ENCODE assay signal across 8 mouse cellular contexts in the genomic region with DNA sequence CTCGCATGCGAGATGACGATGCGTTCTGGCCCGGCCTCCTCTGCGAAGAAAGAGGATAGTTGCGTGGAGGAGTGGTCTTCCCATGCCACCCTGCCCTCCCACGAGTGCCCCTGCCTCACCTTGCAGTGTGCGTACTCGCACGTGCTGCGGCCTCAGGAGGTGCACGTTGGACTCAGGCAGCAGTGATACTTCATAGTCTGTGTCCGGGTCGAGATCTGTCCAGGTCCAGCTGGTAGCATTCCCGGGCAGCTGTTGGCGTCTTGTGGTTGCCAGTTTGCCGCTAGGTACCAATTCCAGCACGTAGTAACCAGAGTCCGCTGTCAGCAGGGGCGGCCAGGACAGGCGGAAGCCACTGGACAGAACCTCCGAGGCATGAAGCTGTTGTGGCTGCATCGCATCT. TPM values are rescaled to one million over a fixed set of nuclear protein-coding genes. Genes with fewer than 3 reads are reported as not detected.
A peak's percentile ranks its signal among the peaks of the same experiment; 100 is the strongest.
DNase-seq lines count a peak whose midpoint lies in the region; ATAC-seq and TF ChIP-seq lines count a peak whose summit lies in the region.

No protein-coding gene starts in this region.

- peaks cover 35% of the 10 kb centered on the region for H3K4me1 ChIP-seq in heart, embryonic 10.5 days
- H3K4me1 ChIP-seq in bone marrow, adult 2 months (ENCODE audit: control insufficient read depth, insufficient read depth, low read length) = peaks cover 6% of the 10 kb centered on the region
- H3K4me1 ChIP-seq in hindbrain, embryonic 12.5 days = peaks cover 32% of the 10 kb centered on the region
- H3K4me1 ChIP-seq in liver, embryonic 16.5 days (ENCODE audit: control insufficient read depth, low read depth, low read length) = peaks cover 21% of the 10 kb centered on the region

- H3K9me3 ChIP-seq in heart, embryonic 10.5 days = no peaks in the 10 kb centered on the region
- no peaks in the 10 kb centered on the region for H3K9me3 ChIP-seq in hindbrain, embryonic 12.5 days (replicated peaks)
- no peaks in the 10 kb centered on the region for H3K9me3 ChIP-seq in liver, embryonic 16.5 days (replicated peaks; ENCODE audit: control insufficient read depth, low read length)

- no peak; the same call in 1 of the 2 replicates for TF ChIP-seq CTCF in bone marrow, adult 2 months (IDR thresholded peaks at IDR 0.05; ENCODE audit: control insufficient read depth, insufficient read depth, low read length)

- peak overlapping the region; percentile 92 for H3K27ac ChIP-seq in heart, embryonic 10.5 days
- no peak overlapping the region; the same call in 1 of the 2 replicates for H3K27ac ChIP-seq in bone marrow, adult 2 months (ENCODE audit: control insufficient read depth, insufficient read depth, low read depth, low read length, poor library complexity)
- H3K27ac ChIP-seq in hindbrain, embryonic 12.5 days = no peak overlapping the region
- no peak overlapping the region for H3K27ac ChIP-seq in liver, embryonic 16.5 days (ENCODE audit: low read length)

- H3K27me3 ChIP-seq in heart, embryonic 10.5 days (ENCODE audit: insufficient read depth, poor library complexity, severe bottlenecking) = peaks cover 52% of the 10 kb centered on the region
- peaks cover 50% of the 10 kb centered on the region for H3K27me3 ChIP-seq in hindbrain, embryonic 12.5 days
- H3K27me3 ChIP-seq in liver, embryonic 16.5 days (ENCODE audit: control insufficient read depth, insufficient read depth, low read depth, low read length) = peaks cover 39% of the 10 kb centered on the region

- peak overlapping the region; percentile 78 for H3K9ac ChIP-seq in hindbrain, embryonic 12.5 days
- H3K9ac ChIP-seq in liver, embryonic 16.5 days (ENCODE audit: low read depth, low read length) = peak overlapping the region; percentile 75

- peak overlapping the region; percentile 79 for H3K4me2 ChIP-seq in hindbrain, embryonic 12.5 days (replicated peaks)
- peak overlapping the region; percentile 93 for H3K4me2 ChIP-seq in liver, embryonic 16.5 days (ENCODE audit: low read depth, low read length)

- no peak; the same call in 1 of the 2 replicates for ATAC-seq in hindbrain, embryonic 12.5 days (ENCODE audit: low FRiP score)
- ATAC-seq in liver, embryonic 16.5 days (ENCODE audit: low read depth) = no peak

- no peak for DNase-seq in heart, embryonic 10.5 days (ENCODE audit: low spot score)
- no peak for DNase-seq in heart, postnatal 4 days
- no peak for DNase-seq in thymus, postnatal 14 days
- no peak for DNase-seq in cerebellum, adult 8-10 months
- no peak for DNase-seq in adrenal gland, adult (ENCODE audit: inconsistent age in 2 of 2, low spot score in 1 of 2)

- peak overlapping the region; percentile 66 for H3K4me3 ChIP-seq in heart, embryonic 10.5 days
- H3K4me3 ChIP-seq in bone marrow, adult 2 months (replicated peaks; ENCODE audit: control insufficient read depth, low read depth, low read length) = no peak overlapping the region
- peak overlapping the region; percentile 53 for H3K4me3 ChIP-seq in hindbrain, embryonic 12.5 days
- peak overlapping the region; percentile 67 for H3K4me3 ChIP-seq in liver, embryonic 16.5 days (ENCODE audit: low read depth, low read length)

- WGBS in heart, embryonic 10.5 days = 43% methylated on average over 24 of the region's 24 CpGs
- WGBS in bone marrow, adult 2 months = 75% methylated on average over 24 of the region's 24 CpGs
- WGBS in hindbrain, embryonic 12.5 days = 42% methylated on average over 24 of the region's 24 CpGs
- 48% methylated on average over 24 of the region's 24 CpGs for WGBS in liver, embryonic 16.5 days (ENCODE audit: insufficient replicate concordance)

- no peaks in the 10 kb centered on the region for H3K36me3 ChIP-seq in heart, embryonic 10.5 days
- H3K36me3 ChIP-seq in hindbrain, embryonic 12.5 days = no peaks in the 10 kb centered on the region
- no peaks in the 10 kb centered on the region for H3K36me3 ChIP-seq in liver, embryonic 16.5 days (ENCODE audit: control insufficient read depth, insufficient read depth)

- TF ChIP-seq POLR2A in bone marrow, adult 2 months (IDR thresholded peaks at IDR 0.05; ENCODE audit: borderline replicate concordance, control insufficient read depth, low read depth, low read length) = peak; percentile 15; the same call in 1 of the 2 replicates

RNA-seq across cellular contexts. Expression of gene Vwa1, which starts 3.9 kb away (rescaled TPM):
- polyA plus RNA-seq in heart, embryonic 10.5 days (2016; fragmentation: Nextera tagmentation; extraction: Ambion mirVana) = 2.1 and 3.1 TPM in 2 replicates
- total RNA-seq in heart, postnatal 4 days (2021) = 10 to 100 TPM; 11.5 to 12.5 TPM
- 0.97 TPM in 1 of 2 replicates, not detected in the other for polyA plus RNA-seq in bone marrow, adult 2 months (2011; ENCODE audit: insufficient read depth, insufficient read length, low replicate concordance, missing spikeins)
- polyA plus RNA-seq in hindbrain, embryonic 12.5 days (2016; fragmentation: Nextera tagmentation; extraction: Ambion mirVana) = 12.2 and 12.9 TPM in 2 replicates
- 0.28 and 0.34 TPM in 2 replicates for polyA plus RNA-seq in liver, embryonic 16.5 days (2015; fragmentation: Nextera tagmentation; extraction: Ambion mirVana)

RNA-seq across cellular contexts. Expression of gene Atad3a, which starts 9.7 kb away (rescaled TPM):
- 133 and 147 TPM in 2 replicates for polyA plus RNA-seq in heart, embryonic 10.5 days (2016; fragmentation: Nextera tagmentation; extraction: Ambion mirVana)
- total RNA-seq in heart, postnatal 4 days (2021) = 10 to 100 TPM; 82.7 to 89.7 TPM
- polyA plus RNA-seq in bone marrow, adult 2 months (2011; ENCODE audit: insufficient read depth, insufficient read length, low replicate concordance, missing spikeins) = 31.8 and 32.9 TPM in 2 replicates
- 81.8 and 84.7 TPM in 2 replicates for polyA plus RNA-seq in hindbrain, embryonic 12.5 days (2016; fragmentation: Nextera tagmentation; extraction: Ambion mirVana)
- 43.7 and 49.5 TPM in 2 replicates for polyA plus RNA-seq in liver, embryonic 16.5 days (2015; fragmentation: Nextera tagmentation; extraction: Ambion mirVana)

RNA-seq across cellular contexts. Expression of gene Tmem88b, which starts 15.0 kb away (rescaled TPM):
- polyA plus RNA-seq in heart, embryonic 10.5 days (2016; fragmentation: Nextera tagmentation; extraction: Ambion mirVana) = 2.1 and 4.7 TPM in 2 replicates
- total RNA-seq in heart, postnatal 4 days (2021) = 1 to 10 TPM; 4.6 to 4.9 TPM
- polyA plus RNA-seq in bone marrow, adult 2 months (2011; ENCODE audit: insufficient read depth, insufficient read length, low replicate concordance, missing spikeins) = 0.93 and 1.1 TPM in 2 replicates
- 0.58 and 0.86 TPM in 2 replicates for polyA plus RNA-seq in hindbrain, embryonic 12.5 days (2016; fragmentation: Nextera tagmentation; extraction: Ambion mirVana)
- polyA plus RNA-seq in liver, embryonic 16.5 days (2015; fragmentation: Nextera tagmentation; extraction: Ambion mirVana) = 0.12 and 0.19 TPM in 2 replicates

RNA-seq across cellular contexts. Expression of gene Ankrd65, which starts 19.6 kb away (rescaled TPM):
- not detected in 2 replicates for polyA plus RNA-seq in heart, embryonic 10.5 days (2016; fragmentation: Nextera tagmentation; extraction: Ambion mirVana)
- not detected for total RNA-seq in heart, postnatal 4 days (2021)
- polyA plus RNA-seq in bone marrow, adult 2 months (2011; ENCODE audit: insufficient read depth, insufficient read length, low replicate concordance, missing spikeins) = 1.1 TPM in 1 of 2 replicates, not detected in the other
- polyA plus RNA-seq in hindbrain, embryonic 12.5 days (2016; fragmentation: Nextera tagmentation; extraction: Ambion mirVana) = not detected in 2 replicates
- polyA plus RNA-seq in liver, embryonic 16.5 days (2015; fragmentation: Nextera tagmentation; extraction: Ambion mirVana) = 0.08 TPM in 1 of 2 replicates, not detected in the other

RNA-seq across cellular contexts. Expression of gene Mrpl20, which starts 32.1 kb away (rescaled TPM):
- polyA plus RNA-seq in heart, embryonic 10.5 days (2016; fragmentation: Nextera tagmentation; extraction: Ambion mirVana) = 176 and 226 TPM in 2 replicates
- total RNA-seq in heart, postnatal 4 days (2021) = 10 to 100 TPM; 78.1 to 95.5 TPM
- 146 and 244 TPM in 2 replicates for polyA plus RNA-seq in bone marrow, adult 2 months (2011; ENCODE audit: insufficient read depth, insufficient read length, low replicate concordance, missing spikeins)
- polyA plus RNA-seq in hindbrain, embryonic 12.5 days (2016; fragmentation: Nextera tagmentation; extraction: Ambion mirVana) = 189 and 204 TPM in 2 replicates
- polyA plus RNA-seq in liver, embryonic 16.5 days (2015; fragmentation: Nextera tagmentation; extraction: Ambion mirVana) = 115 and 133 TPM in 2 replicates
